Mouse (Mus musculus): ENCODE data around the gene Pitpnb. TPM values are rescaled to one million over a fixed set of nuclear protein-coding genes. Genes with fewer than 3 reads are reported as not detected.
A peak's percentile ranks its signal among the peaks of the same experiment; 100 is the strongest.

Pitpnb gene
- polyA plus RNA-seq, 1 experiment, result 74.1 TPM

- H3K4me3 ChIP-seq (ENCODE audit: insufficient read depth, low read depth, low read length), result no peak overlapping the region
- no peaks in the 10 kb centered on the region for H3K4me1 ChIP-seq (ENCODE audit: control insufficient read depth, insufficient read depth, insufficient read length, low read length)
- no peak overlapping the region for H3K27ac ChIP-seq (replicated peaks; ENCODE audit: low read depth, low read length)
These were observed 68.7 kb downstream of the Pitpnb start for GRCm38 (mm10) chr5:111399271-111399670.

- H3K4me3 ChIP-seq (ENCODE audit: insufficient read depth, low read depth, low read length), result no peak overlapping the region
- no peaks in the 10 kb centered on the region for H3K4me1 ChIP-seq (ENCODE audit: control insufficient read depth, insufficient read depth, insufficient read length, low read length)
- no peak overlapping the region for H3K27ac ChIP-seq (replicated peaks; ENCODE audit: low read depth, low read length)
These were observed 71.5 kb downstream of the Pitpnb start for GRCm38 (mm10) chr5:111401879-111402650.

GRCm38 (mm10) chr5:111402651-111402996 lies 72.1 kb downstream of the Pitpnb start:
- H3K27ac ChIP-seq (replicated peaks; ENCODE audit: low read depth, low read length), result 0 out of 2 replicates have a peak overlapping the region, but pooled peaks have one; percentile 10
- H3K4me3 ChIP-seq (ENCODE audit: insufficient read depth, low read depth, low read length), result no peak overlapping the region
- no peaks in the 10 kb centered on the region for H3K4me1 ChIP-seq (ENCODE audit: control insufficient read depth, insufficient read depth, insufficient read length, low read length)

GRCm38 (mm10) chr5:111404721-111405120 lies 74.2 kb downstream of the Pitpnb start:
- H3K4me1 ChIP-seq (ENCODE audit: control insufficient read depth, insufficient read depth, insufficient read length, low read length), result no peaks in the 10 kb centered on the region
- no peak overlapping the region for H3K4me3 ChIP-seq (ENCODE audit: insufficient read depth, low read depth, low read length)
- no peak overlapping the region for H3K27ac ChIP-seq (replicated peaks; ENCODE audit: low read depth, low read length)

- no peak overlapping the region for H3K4me3 ChIP-seq (ENCODE audit: insufficient read depth, low read depth, low read length)
- no peaks in the 10 kb centered on the region for H3K4me1 ChIP-seq (ENCODE audit: control insufficient read depth, insufficient read depth, insufficient read length, low read length)
- H3K27ac ChIP-seq (replicated peaks; ENCODE audit: low read depth, low read length), result no peak overlapping the region
These were observed 78.0 kb downstream of the Pitpnb start for GRCm38 (mm10) chr5:111408470-111409105.

GRCm38 (mm10) chr5:111409412-111410044 lies 79.0 kb downstream of the Pitpnb start:
- no peaks in the 10 kb centered on the region for H3K4me1 ChIP-seq (ENCODE audit: control insufficient read depth, insufficient read depth, insufficient read length, low read length)
- no peak overlapping the region for H3K4me3 ChIP-seq (ENCODE audit: insufficient read depth, low read depth, low read length)
- no peak overlapping the region for H3K27ac ChIP-seq (replicated peaks; ENCODE audit: low read depth, low read length)

- Histone ChIP-seq H3K4me3 (ENCODE audit: insufficient read depth, low read depth, low read length) (no peak overlapping the region), H3K4me1 (ENCODE audit: control insufficient read depth, insufficient read depth, insufficient read length, low read length) (no peaks in the 10 kb centered on the region), H3K27ac (replicated peaks; ENCODE audit: low read depth, low read length) (no peak overlapping the region)
These were observed 80.1 kb downstream of the Pitpnb start for GRCm38 (mm10) chr5:111410665-111411064.

GRCm38 (mm10) chr5:111414192-111414591 lies 83.6 kb downstream of the Pitpnb start:
- H3K4me3 ChIP-seq (ENCODE audit: insufficient read depth, low read depth, low read length), result no peak overlapping the region
- no peak overlapping the region for H3K27ac ChIP-seq (replicated peaks; ENCODE audit: low read depth, low read length)
- H3K4me1 ChIP-seq (ENCODE audit: control insufficient read depth, insufficient read depth, insufficient read length, low read length), result no peaks in the 10 kb centered on the region; the same call in 1 of the 2 replicates

- Histone ChIP-seq H3K4me1 (ENCODE audit: control insufficient read depth, insufficient read depth, insufficient read length, low read length) (peaks cover 2% of the 10 kb centered on the region; the same call in 1 of the 2 replicates), H3K27ac (replicated peaks; ENCODE audit: low read depth, low read length) (no peak overlapping the region), H3K4me3 (ENCODE audit: insufficient read depth, low read depth, low read length) (no peak overlapping the region)
These were observed 84.2 kb downstream of the Pitpnb start for GRCm38 (mm10) chr5:111414770-111415249.

- H3K27ac ChIP-seq (replicated peaks; ENCODE audit: low read depth, low read length), result no peak overlapping the region
- H3K4me3 ChIP-seq (ENCODE audit: insufficient read depth, low read depth, low read length), result no peak overlapping the region
- H3K4me1 ChIP-seq (ENCODE audit: control insufficient read depth, insufficient read depth, insufficient read length, low read length), result peaks cover 2% of the 10 kb centered on the region; the same call in 1 of the 2 replicates
These were observed 85.0 kb downstream of the Pitpnb start for GRCm38 (mm10) chr5:111415575-111415974.

- no peak overlapping the region for H3K27ac ChIP-seq (replicated peaks; ENCODE audit: low read depth, low read length)
These were observed 85.5 kb downstream of the Pitpnb start for GRCm38 (mm10) chr5:111416048-111416447.

GRCm38 (mm10) chr5:111416591-111417374 lies 86.2 kb downstream of the Pitpnb start, which contains the start of gene Mn1:
Mn1 (plus strand) TSS chr5:111417362.
- Histone ChIP-seq H3K4me3 (ENCODE audit: insufficient read depth, low read depth, low read length) (peak within 1 kb of the TSS; percentile 90), H3K4me1 (ENCODE audit: control insufficient read depth, insufficient read depth, insufficient read length, low read length) (peaks cover 6% of the 10 kb centered on the region; the same call in 1 of the 2 replicates), H3K27ac (replicated peaks; ENCODE audit: low read depth, low read length) (peak within 1 kb of the TSS; percentile 57)

More at GRCm38 (mm10) chr5:111416048-111416447, 85.5 kb downstream of the Pitpnb start:
- H3K4me1 ChIP-seq (ENCODE audit: control insufficient read depth, insufficient read depth, insufficient read length, low read length), result peaks cover 2% of the 10 kb centered on the region; the same call in 1 of the 2 replicates
- H3K4me3 ChIP-seq (ENCODE audit: insufficient read depth, low read depth, low read length), result peak overlapping the region; percentile 90

- Histone ChIP-seq H3K4me1 (ENCODE audit: control insufficient read depth, insufficient read depth, insufficient read length, low read length) (peaks cover 6% of the 10 kb centered on the region; the same call in 1 of the 2 replicates), H3K27ac (replicated peaks; ENCODE audit: low read depth, low read length) (peak overlapping the region; percentile 36), H3K4me3 (ENCODE audit: insufficient read depth, low read depth, low read length) (peak overlapping the region; percentile 90)
These were observed 87.0 kb downstream of the Pitpnb start for GRCm38 (mm10) chr5:111417378-111418131.

Measured in brown adipose tissue, adult 24 weeks (tissue).